Mouse (Mus musculus) embryonic facial prominence, embryonic 14.5 days (tissue): ENCODE data around the gene Nfatc2ip. TPM values are rescaled to one million over a fixed set of nuclear protein-coding genes. Genes with fewer than 3 reads are reported as not detected.
"Not testable (repeated sequence)": the region's sequence is repeated elsewhere in the genome, so short reads cannot be mapped to it uniquely, and the experiment has no call there.

ENCODE experiments used
- ATAC-seq: fragments of 200-750 bp; cut with Nextera tagmentation; 2 replicates; pipeline ENCODE4 v1.8.0; 2017; ENCODE audit warnings: low read depth, moderate number of reproducible peaks, moderate TSS enrichment
- DNase-seq: peaks from one replicate; pipeline ENCODE4 v3.0.0-alpha.2; 2015; ENCODE audit warnings: low spot score
- H3K27ac ChIP-seq: fragments of 300-500 bp; sonication (generic); replicated peaks from 2 replicates; pipeline ENCODE4 v1.5.1; 2014; ENCODE audit warnings: low read depth, mild to moderate bottlenecking, low read length, moderate library complexity
- H3K27me3 ChIP-seq: fragments of 300-500 bp; sonication (generic); replicated peaks from 2 replicates; pipeline ENCODE4 v1.6.1; 2014; ENCODE audit warnings: low read length; ENCODE audit not compliant: control insufficient read depth, insufficient read depth
- H3K36me3 ChIP-seq: fragments of 300-500 bp; sonication (generic); 2 replicates; pipeline ENCODE4 v1.6.1; 2014; ENCODE audit warnings: low read length, mixed read lengths; ENCODE audit not compliant: control insufficient read depth, insufficient read depth
- H3K4me1 ChIP-seq: fragments of 300-500 bp; sonication (generic); 2 replicates; pipeline ENCODE4 v1.6.1; 2014; ENCODE audit warnings: antibody characterized with exemption, low read length; ENCODE audit not compliant: control insufficient read depth, insufficient read depth
- H3K4me2 ChIP-seq: fragments of 300-500 bp; sonication (generic); 2 replicates; pipeline ENCODE4 v1.6.1; 2014; ENCODE audit warnings: low read depth, mild to moderate bottlenecking, low read length, moderate library complexity, mixed read lengths
- H3K4me3 ChIP-seq: fragments of 300-500 bp; sonication (generic); 2 replicates; pipeline ENCODE4 v1.5.1; 2014; ENCODE audit warnings: low read depth, mild to moderate bottlenecking, low read length
- H3K9ac ChIP-seq: fragments of 300-500 bp; sonication (generic); 2 replicates; pipeline ENCODE4 v1.6.1; 2014; ENCODE audit warnings: low read depth, mild to moderate bottlenecking, low read length, moderate library complexity, mixed read lengths
- H3K9me3 ChIP-seq: fragments of 300-500 bp; sonication (generic); 2 replicates; pipeline ENCODE4 v1.6.1; 2016; ENCODE audit warnings: low read length; ENCODE audit not compliant: control insufficient read depth
- WGBS: fragments of 180-500 bp; shearing (Covaris S2); extraction: QIAGEN DNeasy Blood & Tissue Kit; methylation state at CpG from one replicate; pipeline ENCODE4 v1.1.7; 2014; 5-methylcytosine and 5-hydroxymethylcytosine counted together
- polyA plus RNA-seq: library from polyadenylated mRNA; unstranded; fragments of >200 nt; fragmentation: Nextera tagmentation; extraction: Ambion mirVana; gene quantifications from 2 replicates; pipeline ENCODE4 v1.2.1, GENCODE M21; 2014

Nfatc2ip gene
- polyA plus RNA-seq, 1 experiment from 2014 or later: 2.6 TPM

- H3K9me3 ChIP-seq: no peaks in the 10 kb centered on the region
- ATAC-seq: no peak
- peak; percentile 6 for DNase-seq
- no peak overlapping the region for H3K27ac ChIP-seq
- H3K4me3 ChIP-seq: no peak overlapping the region
- no peaks in the 10 kb centered on the region for H3K36me3 ChIP-seq
- H3K4me1 ChIP-seq: no peaks in the 10 kb centered on the region
- no peak overlapping the region for H3K4me2 ChIP-seq
- H3K9ac ChIP-seq: no peak overlapping the region
- WGBS: 62% methylated on average over 3 of the region's 3 CpGs
- no peaks in the 10 kb centered on the region for H3K27me3 ChIP-seq
Observed at GRCm38 (mm10) chr7:126418496-126418895, 22.0 kb upstream of the Nfatc2ip start.

GRCm38 (mm10) chr7:126417606-126418005 lies 21.1 kb upstream of the Nfatc2ip start:
- Histone ChIP-seq H3K4me2 (no peak overlapping the region), H3K9ac (no peak overlapping the region), H3K9me3 (no peaks in the 10 kb centered on the region), H3K4me3 (no peak overlapping the region), H3K27me3 (no peaks in the 10 kb centered on the region), H3K27ac (no peak overlapping the region), H3K4me1 (no peaks in the 10 kb centered on the region), H3K36me3 (no peaks in the 10 kb centered on the region)
- no peak for ATAC-seq
- DNase-seq: no peak
- WGBS: 79% methylated on average over 4 of the region's 4 CpGs

- ATAC-seq (peak; percentile 71; the same call in 1 of the 2 replicates), DNase-seq (peak; percentile 40)
- Histone ChIP-seq H3K27me3 (no peaks in the 10 kb centered on the region), H3K4me2 (no peak overlapping the region), H3K27ac (no peak overlapping the region), H3K9ac (no peak overlapping the region), H3K9me3 (no peaks in the 10 kb centered on the region), H3K4me1 (no peaks in the 10 kb centered on the region), H3K36me3 (no peaks in the 10 kb centered on the region), H3K4me3 (no peak overlapping the region)
- 35% methylated on average over 8 of the region's 8 CpGs for WGBS
Observed at GRCm38 (mm10) chr7:126417045-126417444, 20.5 kb upstream of the Nfatc2ip start.

- 51% methylated on average over 2 of the region's 2 CpGs for WGBS
- Histone ChIP-seq H3K9me3 (no peaks in the 10 kb centered on the region), H3K4me1 (no peaks in the 10 kb centered on the region), H3K9ac (no peak overlapping the region), H3K27ac (no peak overlapping the region), H3K4me2 (no peak overlapping the region), H3K36me3 (no peaks in the 10 kb centered on the region), H3K27me3 (no peaks in the 10 kb centered on the region), H3K4me3 (no peak overlapping the region)
- ATAC-seq: no peak; the same call in 1 of the 2 replicates
- DNase-seq: no peak
Observed at GRCm38 (mm10) chr7:126416615-126417014, 20.1 kb upstream of the Nfatc2ip start.

DNA sequence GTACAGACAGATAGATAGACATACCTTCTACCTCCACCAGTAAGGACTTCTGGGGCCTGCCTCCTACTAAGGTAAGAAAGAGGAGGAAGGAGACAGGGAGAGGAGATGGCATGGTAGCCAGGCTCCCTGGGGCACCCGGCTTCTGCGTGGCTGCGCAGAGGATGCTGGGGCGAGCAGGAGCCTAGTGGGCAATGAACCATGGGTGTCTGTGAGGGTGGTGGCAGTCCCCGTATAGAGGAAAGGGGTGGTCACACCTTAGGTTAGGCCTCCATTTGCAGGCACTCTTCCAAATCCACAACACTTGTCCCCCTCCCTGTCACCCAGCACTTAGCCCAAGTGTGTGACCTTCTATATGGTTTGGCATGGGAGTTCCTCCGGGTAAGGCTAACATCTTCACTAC lies 18.2 kb upstream of the Nfatc2ip start, which contains the start of gene Cd19:
Gene Cd19 (minus strand): TSS at position 165 of the 400 bp plus-strand sequence.
- Histone ChIP-seq H3K4me2 (no peak within 1 kb of the TSS), H3K4me3 (no peak within 1 kb of the TSS), H3K27ac (no peak within 1 kb of the TSS), H3K27me3 (no peaks in the 10 kb centered on the region), H3K4me1 (no peaks in the 10 kb centered on the region), H3K9ac (no peak within 1 kb of the TSS), H3K36me3 (no peaks in the 10 kb centered on the region), H3K9me3 (no peaks in the 10 kb centered on the region)
- 87% methylated on average over 6 of the region's 6 CpGs for WGBS
- ATAC-seq (no peak), DNase-seq (no peak)

DNA sequence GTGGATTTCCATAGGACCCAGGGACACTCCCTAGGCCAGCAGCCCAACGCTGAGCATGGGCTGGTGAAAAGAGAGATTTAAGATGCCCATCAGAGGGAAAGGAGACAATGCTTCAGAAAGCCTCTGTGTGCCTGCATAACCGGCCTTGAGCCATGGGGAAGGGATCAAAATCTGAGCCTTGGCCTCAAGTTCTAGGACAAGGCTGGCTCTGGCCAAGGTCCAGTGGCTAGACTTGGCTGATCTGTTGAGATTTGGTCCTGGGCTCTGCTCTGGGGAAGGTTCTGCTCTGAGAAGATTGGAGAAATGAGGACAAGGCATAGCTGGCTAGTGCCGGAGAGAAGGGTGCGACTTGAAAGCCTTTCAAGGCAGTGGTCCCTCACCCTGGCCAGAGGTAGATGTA lies 14.5 kb upstream of the Nfatc2ip start:
- no peak overlapping the region for H3K4me3 ChIP-seq
- DNase-seq: no peak
- H3K4me1 ChIP-seq: no peaks in the 10 kb centered on the region
- no peak overlapping the region for H3K4me2 ChIP-seq
- no peaks in the 10 kb centered on the region for H3K9me3 ChIP-seq
- no peak for ATAC-seq
- no peak overlapping the region for H3K27ac ChIP-seq
- H3K27me3 ChIP-seq: no peaks in the 10 kb centered on the region
- H3K9ac ChIP-seq: no peak overlapping the region
- no peaks in the 10 kb centered on the region for H3K36me3 ChIP-seq
- 93% methylated on average over 4 of the region's 4 CpGs for WGBS

DNA sequence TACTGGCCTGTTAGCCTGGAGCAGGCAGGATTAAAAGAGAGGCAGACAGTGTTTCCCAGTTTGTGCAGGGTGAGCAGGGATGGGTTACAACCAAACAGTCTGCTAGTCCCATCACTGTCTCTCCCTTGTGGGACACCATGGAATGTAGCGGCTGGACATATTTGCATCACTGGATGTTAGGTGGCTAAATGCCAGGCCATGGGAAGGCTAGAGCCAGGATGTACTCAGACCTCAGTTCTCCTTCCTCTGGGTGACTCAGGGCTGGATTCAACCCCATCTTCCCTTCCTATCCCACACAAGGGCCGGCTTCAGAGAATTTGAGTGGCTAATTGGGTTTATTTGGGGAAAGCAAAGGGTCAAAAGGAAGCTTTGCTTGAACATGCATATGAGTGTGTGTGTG lies 12.1 kb upstream of the Nfatc2ip start:
- no peak overlapping the region for H3K4me3 ChIP-seq
- no peak overlapping the region for H3K27ac ChIP-seq
- no peaks in the 10 kb centered on the region for H3K27me3 ChIP-seq
- no peaks in the 10 kb centered on the region for H3K4me1 ChIP-seq
- H3K9ac ChIP-seq: no peak overlapping the region
- DNase-seq (no peak), ATAC-seq (no peak)
- H3K36me3 ChIP-seq: no peaks in the 10 kb centered on the region
- 75% methylated on average over 2 of the region's 2 CpGs for WGBS
- no peak overlapping the region for H3K4me2 ChIP-seq
- H3K9me3 ChIP-seq: no peaks in the 10 kb centered on the region

DNA sequence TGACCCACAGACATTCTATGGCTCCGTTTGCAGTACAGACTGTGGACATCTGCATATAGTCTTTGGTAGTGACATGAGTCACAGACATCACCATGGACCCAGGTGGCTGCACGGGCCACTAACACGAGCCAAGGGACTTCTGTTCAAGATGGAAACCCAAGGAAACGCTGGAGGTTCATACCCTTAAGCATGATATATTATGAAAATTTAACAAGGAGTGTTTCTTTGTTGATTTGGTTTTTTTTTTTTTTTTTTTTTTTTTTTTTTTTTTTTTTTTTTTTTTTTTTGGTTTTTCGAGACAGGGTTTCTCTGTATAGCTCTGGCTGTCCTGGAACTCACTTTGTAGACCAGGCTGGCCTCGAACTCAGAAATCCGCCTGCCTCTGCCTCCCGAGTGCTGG lies 6.0 kb upstream of the Nfatc2ip start:
- not testable (repeated sequence) for H3K4me1 ChIP-seq, H3K9me3 ChIP-seq, H3K27ac ChIP-seq, DNase-seq, H3K27me3 ChIP-seq, H3K4me3 ChIP-seq, H3K9ac ChIP-seq, ATAC-seq, H3K36me3 ChIP-seq, H3K4me2 ChIP-seq
- 74% methylated on average over 8 of the region's 8 CpGs for WGBS

- no peak for ATAC-seq
- Histone ChIP-seq H3K27ac (no peak overlapping the region), H3K27me3 (no peaks in the 10 kb centered on the region), H3K4me3 (no peak overlapping the region), H3K36me3 (no peaks in the 10 kb centered on the region), H3K4me1 (no peaks in the 10 kb centered on the region; the same call in 1 of the 2 replicates), H3K9me3 (no peaks in the 10 kb centered on the region), H3K9ac (no peak overlapping the region), H3K4me2 (no peak overlapping the region)
- 11% methylated on average over 5 of the region's 5 CpGs for WGBS
- DNase-seq: peak; percentile 84
Observed at GRCm38 (mm10) chr7:126399548-126399947, 3.0 kb upstream of the Nfatc2ip start.
